Mouse (Mus musculus) kidney, embryonic 14.5 days (tissue): ENCODE measurements around the gene Tmem260. TPM values are rescaled to one million over a fixed set of nuclear protein-coding genes. Genes with fewer than 3 reads are reported as not detected.

Experiments used
- ATAC-seq: fragments of 200-750 bp; cut with Nextera tagmentation; 2 replicates; pipeline ENCODE4 v1.8.0; 2017; ENCODE audit warnings: moderate number of reproducible peaks, mild to moderate bottlenecking, moderate TSS enrichment, moderate library complexity; ENCODE audit not compliant: low FRiP score, low TSS enrichment
- H3K27ac ChIP-seq: fragments of 300-500 bp; sonication (generic); 2 replicates; pipeline ENCODE4 v1.5.1; 2014; ENCODE audit warnings: low read depth, mild to moderate bottlenecking, low read length, moderate library complexity, mixed read lengths
- H3K27me3 ChIP-seq: fragments of 300-500 bp; sonication (generic); 2 replicates; pipeline ENCODE4 v1.6.1; 2014; ENCODE audit warnings: mild to moderate bottlenecking, low read length; ENCODE audit not compliant: control insufficient read depth, insufficient read depth
- H3K36me3 ChIP-seq: fragments of 300-500 bp; sonication (generic); 2 replicates; pipeline ENCODE4 v1.6.1; 2014; ENCODE audit warnings: low read length, mixed read lengths; ENCODE audit not compliant: control insufficient read depth, insufficient read depth
- H3K4me1 ChIP-seq: fragments of 300-500 bp; sonication (generic); 2 replicates; pipeline ENCODE4 v1.6.1; 2014; ENCODE audit warnings: low read length, mixed read lengths; ENCODE audit not compliant: control insufficient read depth, insufficient read depth
- H3K4me2 ChIP-seq: fragments of 300-500 bp; sonication (generic); replicated peaks from 2 replicates; pipeline ENCODE4 v1.6.1; 2014; ENCODE audit warnings: low read depth, mild to moderate bottlenecking, low read length
- H3K4me3 ChIP-seq: fragments of 300-500 bp; sonication (generic); 2 replicates; pipeline ENCODE4 v1.5.1; 2014; ENCODE audit warnings: mild to moderate bottlenecking, low read length
- H3K9ac ChIP-seq: fragments of 300-500 bp; sonication (generic); 2 replicates; pipeline ENCODE4 v1.6.1; 2014; ENCODE audit warnings: low read depth, mild to moderate bottlenecking, low read length, moderate library complexity
- H3K9me3 ChIP-seq: fragments of 300-500 bp; sonication (generic); 2 replicates; pipeline ENCODE4 v1.6.1; 2016; ENCODE audit warnings: low read length; ENCODE audit not compliant: control insufficient read depth
- WGBS: fragments of 180-500 bp; shearing (Covaris S2); extraction: QIAGEN DNeasy Blood & Tissue Kit; methylation state at CpG from one replicate; pipeline ENCODE4 v1.1.7; 2014; 5-methylcytosine and 5-hydroxymethylcytosine counted together
- polyA plus RNA-seq: library from polyadenylated mRNA; unstranded; fragments of >200 nt; fragmentation: Nextera tagmentation; extraction: Ambion mirVana; gene quantifications from 2 replicates; pipeline ENCODE4 v1.2.1, GENCODE M21; 2014

Gene Tmem260
- polyA plus RNA-seq, 1 experiment from 2014 or later = 23.6 TPM

DNA sequence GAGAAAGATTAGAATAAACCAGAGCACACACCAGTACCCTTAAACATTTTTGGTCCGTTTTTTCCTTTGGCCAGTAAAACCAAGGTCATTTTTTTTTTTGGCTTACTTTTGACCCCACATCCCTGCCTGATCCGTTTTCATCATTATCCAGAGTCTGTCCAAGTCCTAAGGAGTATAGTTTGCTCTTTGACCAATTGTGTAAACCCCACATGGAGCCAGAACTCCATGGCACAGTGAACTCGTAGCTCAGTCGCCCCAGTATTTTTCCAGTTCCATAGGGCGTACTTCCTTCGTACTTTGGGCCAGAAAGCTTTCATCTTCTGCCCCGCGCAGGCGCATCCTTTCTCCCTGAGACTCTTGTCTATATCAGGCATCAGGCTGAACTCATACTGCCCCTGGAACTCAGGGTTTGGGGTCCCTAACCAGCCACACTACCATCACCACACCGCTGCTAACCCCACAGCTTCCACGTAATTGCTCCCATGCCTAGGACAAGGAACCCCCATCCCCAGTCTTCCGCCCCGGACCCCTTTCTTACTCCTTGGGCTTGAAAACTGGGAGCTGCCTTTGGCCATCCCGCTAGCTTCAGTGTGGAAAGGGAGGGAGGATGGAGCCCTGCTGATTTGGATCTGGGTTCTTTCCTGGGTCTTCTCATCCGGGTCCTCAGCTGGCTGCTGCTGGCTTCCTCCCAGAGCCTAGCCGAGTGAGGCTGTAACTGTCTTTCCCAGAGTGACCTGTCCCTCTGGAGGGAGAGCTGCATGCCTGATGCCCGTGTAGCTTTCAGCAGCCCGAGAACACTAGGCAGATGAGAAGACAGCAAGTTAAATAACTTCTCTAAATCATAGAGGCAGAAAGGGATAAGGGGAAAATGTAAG, 58.0 kb downstream of the Tmem260 start:
- Histone ChIP-seq H3K9me3 (no peaks in the 10 kb centered on the region), H3K27ac (no peak overlapping the region), H3K4me2 (no peak overlapping the region), H3K36me3 (peaks cover 3% of the 10 kb centered on the region; the same call in 1 of the 2 replicates), H3K27me3 (no peaks in the 10 kb centered on the region), H3K4me1 (no peaks in the 10 kb centered on the region), H3K9ac (no peak overlapping the region), H3K4me3 (no peak overlapping the region)
- WGBS = 44% methylated on average over 18 of the region's 18 CpGs
- no peak for ATAC-seq

DNA sequence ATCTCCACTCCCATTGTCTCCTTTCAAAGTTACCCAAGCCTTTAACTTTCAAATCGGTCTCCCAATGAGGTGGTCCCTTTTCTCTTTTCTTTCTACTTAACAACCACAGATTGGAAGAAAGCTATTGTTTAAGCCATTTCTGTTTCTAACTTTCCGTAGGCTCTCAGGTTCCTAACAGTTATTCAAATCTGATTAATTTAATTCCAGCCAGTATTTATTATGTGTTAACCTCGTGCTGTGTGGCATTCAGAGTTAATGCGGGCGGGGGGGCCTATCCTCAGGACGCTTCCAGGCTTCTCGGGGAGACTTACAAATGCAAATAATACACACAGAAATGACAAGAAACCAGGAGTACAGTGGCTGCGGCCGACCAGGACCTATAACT, 58.6 kb downstream of the Tmem260 start:
- WGBS = 58% methylated on average over 9 of the region's 9 CpGs
- H3K36me3 ChIP-seq = peaks cover 8% of the 10 kb centered on the region; the same call in 1 of the 2 replicates
- H3K4me1 ChIP-seq = no peaks in the 10 kb centered on the region
- H3K9me3 ChIP-seq = no peaks in the 10 kb centered on the region
- H3K27me3 ChIP-seq = no peaks in the 10 kb centered on the region
- no peak overlapping the region for H3K9ac ChIP-seq
- H3K4me2 ChIP-seq = no peak overlapping the region
- H3K27ac ChIP-seq = no peak overlapping the region
- ATAC-seq = no peak
- no peak overlapping the region for H3K4me3 ChIP-seq

DNA sequence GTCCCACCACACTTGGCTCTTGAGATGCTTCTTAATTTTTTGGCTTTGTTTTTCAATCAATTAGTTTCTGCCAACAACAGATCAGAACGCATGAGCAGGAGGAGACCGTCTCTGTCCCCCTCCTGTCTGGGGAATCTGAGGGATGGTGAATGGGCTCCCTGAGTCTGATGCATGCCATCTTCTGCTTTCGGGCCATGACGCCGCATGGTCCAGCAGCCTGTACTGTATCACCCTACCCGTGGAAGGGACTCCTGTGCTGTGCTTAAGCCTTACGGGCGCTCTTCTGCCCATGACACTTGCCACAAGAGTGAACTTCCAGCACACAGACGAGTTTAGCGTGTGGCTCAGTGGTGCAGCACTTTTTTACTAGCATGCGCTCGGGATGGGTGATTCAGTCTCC, 59.7 kb downstream of the Tmem260 start:
- Histone ChIP-seq H3K27ac (no peak overlapping the region), H3K4me1 (no peaks in the 10 kb centered on the region), H3K36me3 (peaks cover 10% of the 10 kb centered on the region; the same call in 1 of the 2 replicates), H3K4me2 (no peak overlapping the region), H3K9me3 (no peaks in the 10 kb centered on the region), H3K9ac (no peak overlapping the region), H3K4me3 (no peak overlapping the region), H3K27me3 (no peaks in the 10 kb centered on the region)
- no peak for ATAC-seq
- 93% methylated on average over 12 of the region's 12 CpGs for WGBS

DNA sequence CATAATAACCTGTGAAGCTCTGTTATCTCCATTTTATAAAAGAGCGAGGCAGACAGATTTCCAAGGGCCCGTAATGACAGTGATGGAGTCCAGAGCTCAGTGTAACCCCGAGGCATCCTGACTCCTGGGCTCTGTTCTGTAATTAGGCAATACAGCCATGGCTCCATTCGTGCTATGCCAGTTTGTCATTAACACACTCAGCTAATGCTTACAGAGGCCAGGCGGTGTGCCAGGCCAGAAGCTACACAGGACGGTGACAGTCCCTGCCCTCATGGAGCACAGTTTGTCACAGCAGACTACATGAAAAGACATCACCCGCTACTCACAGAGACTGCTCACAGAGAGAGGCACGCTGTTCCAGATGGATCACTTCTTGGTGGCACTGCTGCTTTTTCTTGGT, 61.5 kb downstream of the Tmem260 start:
- Histone ChIP-seq H3K36me3 (peaks cover 10% of the 10 kb centered on the region; the same call in 1 of the 2 replicates), H3K9ac (no peak overlapping the region), H3K9me3 (no peaks in the 10 kb centered on the region), H3K4me3 (no peak overlapping the region), H3K4me2 (no peak overlapping the region), H3K4me1 (no peaks in the 10 kb centered on the region), H3K27ac (no peak overlapping the region), H3K27me3 (no peaks in the 10 kb centered on the region)
- 87% methylated on average over 8 of the region's 8 CpGs for WGBS
- ATAC-seq = no peak

DNA sequence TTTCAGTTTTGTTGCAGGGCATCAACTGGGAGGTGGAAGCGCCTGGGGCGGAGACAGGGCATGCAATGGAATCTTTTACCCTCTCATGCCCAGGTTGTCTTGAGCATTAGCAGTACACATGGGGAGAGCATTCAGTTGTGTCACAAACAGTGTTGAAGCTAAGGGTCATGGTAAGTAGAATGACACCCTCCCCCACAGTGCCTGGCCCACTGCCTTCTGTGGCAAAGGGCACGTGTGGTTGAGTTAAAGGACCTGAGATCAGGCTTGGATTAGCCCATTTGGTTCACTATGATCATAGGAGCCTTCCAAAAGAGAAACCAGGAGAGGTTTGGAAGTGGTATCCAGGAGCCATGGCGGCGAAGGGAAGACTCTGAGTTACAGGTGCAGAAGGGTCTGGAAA, 63.2 kb downstream of the Tmem260 start:
- H3K36me3 ChIP-seq = peaks cover 10% of the 10 kb centered on the region; the same call in 1 of the 2 replicates
- H3K27ac ChIP-seq = no peak overlapping the region
- no peak for ATAC-seq
- WGBS = 88% methylated on average over 5 of the region's 5 CpGs
- no peaks in the 10 kb centered on the region for H3K4me1 ChIP-seq
- H3K9ac ChIP-seq = no peak overlapping the region
- no peaks in the 10 kb centered on the region for H3K27me3 ChIP-seq
- no peak overlapping the region for H3K4me2 ChIP-seq
- H3K9me3 ChIP-seq = no peaks in the 10 kb centered on the region
- H3K4me3 ChIP-seq = no peak overlapping the region

DNA sequence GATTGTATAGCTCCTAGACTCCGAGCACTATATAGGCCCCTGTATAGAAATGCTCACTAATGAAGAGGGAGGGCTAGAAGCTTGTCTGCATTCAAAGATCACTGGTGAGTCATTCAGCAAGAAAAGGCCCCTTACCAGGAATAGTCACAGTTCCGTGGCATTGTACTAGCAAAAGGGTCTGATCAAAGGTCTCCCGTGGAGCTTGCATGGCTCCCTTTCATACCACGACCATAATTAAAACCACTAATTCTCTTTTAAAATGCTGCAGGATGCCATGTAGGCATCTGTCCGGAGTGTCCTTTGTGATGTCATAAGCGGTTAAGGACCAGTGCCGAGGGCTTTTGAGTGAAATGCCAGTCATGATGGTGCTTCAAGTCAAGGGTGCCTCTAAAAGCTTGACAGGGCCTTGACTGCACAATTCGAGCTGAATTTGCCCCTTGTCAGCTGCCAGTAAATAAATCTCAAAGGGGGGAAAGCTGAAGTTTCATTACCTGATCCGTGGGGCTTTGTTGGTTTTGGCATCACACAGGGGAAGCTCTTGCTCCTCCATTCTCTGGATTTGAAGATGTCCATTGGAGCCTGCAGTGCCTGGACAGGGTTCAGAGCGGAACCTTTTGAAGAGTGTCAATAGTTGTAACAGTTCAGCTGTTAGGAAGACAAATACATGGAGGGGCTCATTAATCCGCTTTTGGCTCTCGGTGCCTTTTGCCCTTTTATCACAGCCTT, 67.3 kb downstream of the Tmem260 start:
- Histone ChIP-seq H3K9ac (no peak overlapping the region), H3K4me3 (no peak overlapping the region), H3K36me3 (peaks cover 6% of the 10 kb centered on the region; the same call in 1 of the 2 replicates), H3K4me2 (no peak overlapping the region), H3K27me3 (no peaks in the 10 kb centered on the region), H3K27ac (no peak overlapping the region), H3K4me1 (no peaks in the 10 kb centered on the region), H3K9me3 (no peaks in the 10 kb centered on the region)
- 51% methylated on average over 12 of the region's 12 CpGs for WGBS
- ATAC-seq = no peak

DNA sequence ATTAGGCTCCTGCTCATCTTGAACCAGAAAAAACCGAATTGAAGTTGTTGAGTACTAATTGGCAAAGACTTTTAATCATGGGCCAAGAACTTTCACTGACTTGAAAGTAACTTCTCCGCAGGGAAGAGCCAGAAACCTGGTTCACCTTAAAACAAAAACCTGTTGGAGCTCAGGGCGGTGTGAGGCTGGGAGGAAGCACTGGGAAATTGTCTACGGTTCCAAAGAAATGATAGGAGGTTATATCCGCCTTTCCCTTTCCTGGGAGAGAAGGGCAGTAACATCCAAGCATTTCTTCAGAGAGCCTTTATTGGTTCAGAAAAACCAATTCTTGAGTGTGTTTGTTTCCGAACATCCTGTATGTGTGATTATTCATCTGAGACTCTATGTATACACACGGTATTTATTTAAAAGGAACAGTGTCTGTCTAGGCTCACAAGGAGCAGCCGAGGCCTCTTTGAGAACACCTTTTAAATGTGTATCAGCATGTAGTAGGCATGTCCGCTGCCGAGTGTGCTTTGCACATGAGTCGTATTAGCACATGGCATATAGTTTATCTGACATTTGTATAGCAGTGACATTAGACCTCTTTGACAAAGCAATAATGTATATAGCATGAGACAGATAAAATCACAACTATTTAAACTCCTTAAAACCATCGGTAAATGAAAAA, 68.0 kb downstream of the Tmem260 start:
- no peak overlapping the region for H3K4me2 ChIP-seq
- ATAC-seq = no peak
- no peak overlapping the region for H3K9ac ChIP-seq
- peaks cover 6% of the 10 kb centered on the region; the same call in 1 of the 2 replicates for H3K36me3 ChIP-seq
- WGBS = 83% methylated on average over 12 of the region's 12 CpGs
- H3K9me3 ChIP-seq = no peaks in the 10 kb centered on the region
- H3K4me1 ChIP-seq = no peaks in the 10 kb centered on the region
- H3K27ac ChIP-seq = no peak overlapping the region
- H3K27me3 ChIP-seq = no peaks in the 10 kb centered on the region
- H3K4me3 ChIP-seq = no peak overlapping the region

DNA sequence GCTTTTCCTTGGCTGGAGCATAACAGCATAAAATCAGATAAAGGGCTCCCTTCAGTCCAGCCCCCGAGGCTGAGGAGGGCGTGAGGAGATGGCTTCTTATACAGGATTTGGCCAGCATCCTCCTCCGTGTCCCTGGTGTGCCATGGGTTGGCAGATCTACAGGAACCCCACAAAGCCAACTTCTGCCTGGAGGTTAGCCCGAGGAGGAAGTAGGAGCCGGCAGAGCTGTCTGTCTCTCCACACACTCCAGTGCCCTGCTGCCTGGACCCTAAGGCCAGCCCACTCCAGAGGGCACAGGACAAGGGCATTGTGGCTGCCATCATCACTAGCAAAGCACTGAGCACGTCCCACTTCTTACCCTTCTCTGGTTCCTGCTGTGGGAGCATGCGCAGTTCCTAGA, 68.7 kb downstream of the Tmem260 start:
- ATAC-seq = no peak
- H3K27ac ChIP-seq = no peak overlapping the region
- no peaks in the 10 kb centered on the region for H3K9me3 ChIP-seq
- H3K9ac ChIP-seq = no peak overlapping the region
- 70% methylated on average over 7 of the region's 7 CpGs for WGBS
- H3K4me2 ChIP-seq = no peak overlapping the region
- no peaks in the 10 kb centered on the region for H3K4me1 ChIP-seq
- no peak overlapping the region for H3K4me3 ChIP-seq
- peaks cover 1% of the 10 kb centered on the region; the same call in 1 of the 2 replicates for H3K36me3 ChIP-seq
- H3K27me3 ChIP-seq = no peaks in the 10 kb centered on the region
